Mouse (Mus musculus) MEL (cell line): ENCODE data around the gene Slfn2. TPM values are rescaled to one million over a fixed set of nuclear protein-coding genes. Genes with fewer than 3 reads are reported as not detected.

ENCODE experiments used
- DNase-seq: peaks from one replicate; pipeline ENCODE4 v3.0.0; 2011; ENCODE audit warnings: low read depth, low spot score
- H3K27ac ChIP-seq: 2 replicates; pipeline ENCODE4 v1.5.1; 2012; ENCODE audit warnings: low read depth, mild to moderate bottlenecking, control low read depth, low read length, moderate library complexity; ENCODE audit not compliant: control insufficient read depth
- H3K27me3 ChIP-seq, 2 experiments: fragments of 150-350 bp in 1 of 2; sonication (generic) in 1 of 2; 2 replicates each; pipeline ENCODE4 v1.6.1; 2012; ENCODE audit warnings: low read length in 2 of 2, mild to moderate bottlenecking in 2 of 2, improper control_type of control experiment in 1 of 2, moderate library complexity in 1 of 2; ENCODE audit not compliant: insufficient read depth in 2 of 2, control insufficient read depth in 1 of 2
- H3K36me3 ChIP-seq, 2 experiments: 2 replicates each; pipeline ENCODE4 v1.6.1; 2012 to 2014; ENCODE audit warnings: low read length in 2 of 2, improper control_type of control experiment in 1 of 2, inconsistent platforms in 1 of 2, mild to moderate bottlenecking in 1 of 2; ENCODE audit not compliant: insufficient read depth in 2 of 2, control insufficient read depth in 1 of 2
- H3K4me1 ChIP-seq, 2 experiments: fragments of 150-350 bp in 1 of 2; sonication (generic) in 1 of 2; 2 replicates each; pipeline ENCODE4 v1.6.1; 2012; ENCODE audit warnings: low read length in 2 of 2, improper control_type of control experiment in 1 of 2, mild to moderate bottlenecking in 1 of 2; ENCODE audit not compliant: insufficient read depth in 2 of 2, control insufficient read depth in 1 of 2
- H3K4me3 ChIP-seq, 2 experiments: fragments of 150-350 bp in 1 of 2; sonication (generic) in 1 of 2; 2 replicates each; pipeline ENCODE4 v1.5.1; 2012; ENCODE audit warnings: low read depth in 2 of 2, low read length in 2 of 2, mild to moderate bottlenecking in 2 of 2, moderate library complexity in 2 of 2, control low read depth in 1 of 2, improper control_type of control experiment in 1 of 2; ENCODE audit not compliant: control insufficient read depth in 1 of 2, insufficient read depth in 1 of 2
- H3K79me2 ChIP-seq: 2 replicates; pipeline ENCODE4 v1.6.1; 2012; ENCODE audit warnings: mild to moderate bottlenecking, low read length, moderate library complexity; ENCODE audit not compliant: control insufficient read depth, poor library complexity, insufficient read depth
- H3K9ac ChIP-seq: 2 replicates; pipeline ENCODE4 v1.6.1; 2012; ENCODE audit warnings: low read depth, mild to moderate bottlenecking, control low read depth, low read length, moderate library complexity; ENCODE audit not compliant: control insufficient read depth, poor library complexity, severe bottlenecking
- H3K9me3 ChIP-seq: fragments of 150-350 bp; sonication (generic); replicated peaks from 2 replicates; pipeline ENCODE4 v1.6.1; 2012; ENCODE audit warnings: mild to moderate bottlenecking, low read length, improper control_type of control experiment, moderate library complexity; ENCODE audit not compliant: insufficient read depth
- EP300 ChIP-seq, 2 experiments: IDR thresholded peaks; 2 replicates each; pipeline ENCODE4 v1.6.1; 2011; ENCODE audit warnings: improper control_type of control experiment in 2 of 2, low read length in 2 of 2, low read depth in 1 of 2, mild to moderate bottlenecking in 1 of 2
- GABPA ChIP-seq: IDR thresholded peaks from 2 replicates; pipeline ENCODE4 v1.6.1; 2012; ENCODE audit warnings: low read depth, mild to moderate bottlenecking, inconsistent platforms, low read length, improper control_type of control experiment, moderate library complexity
- JUND ChIP-seq: IDR thresholded peaks from 2 replicates; pipeline ENCODE4 v1.6.1; 2011; ENCODE audit warnings: low read depth, mild to moderate bottlenecking, improper control_type of control experiment, low read length
- KAT2A ChIP-seq: conservative IDR thresholded peaks from 2 replicates; pipeline ENCODE4 v1.6.1; 2012; ENCODE audit warnings: low read depth, low read length, improper control_type of control experiment, inconsistent platforms
- MAFK ChIP-seq: IDR thresholded peaks from 2 replicates; pipeline ENCODE4 v1.6.1; 2011; ENCODE audit warnings: low read depth, mild to moderate bottlenecking, low read length, improper control_type of control experiment, borderline replicate concordance
- POLR2AphosphoS2 ChIP-seq: IDR thresholded peaks from 2 replicates; pipeline ENCODE4 v1.6.1; 2011; ENCODE audit warnings: low read length, improper control_type of control experiment
- RAD21 ChIP-seq: IDR thresholded peaks from 2 replicates; pipeline ENCODE4 v1.6.1; 2011; ENCODE audit warnings: mild to moderate bottlenecking, low read depth, low read length, improper control_type of control experiment
- polyA plus RNA-seq, 2 experiments: library from polyadenylated mRNA; stranded (reverse) in 1 of 2; unstranded in 1 of 2; fragments of >175 nt in 1 of 2; fragments of >200 nt in 1 of 2; gene quantifications; 2 replicates each; pipeline versions ENCODE4 v1.2.1 to v1.2.4; 2012; ENCODE audit warnings: low replicate concordance in 2 of 2, low read depth in 1 of 2; ENCODE audit not compliant: insufficient read length in 2 of 2, insufficient read depth in 1 of 2, missing spikeins in 1 of 2
- total RNA-seq: library from RNA; depleted of rRNA; stranded (reverse); fragments of 300-350 nt; gene quantifications from 2 replicates; pipeline ENCODE4 v1.2.3, GENCODE M21; 2012; rRNA removed

Gene Slfn2
- total and polyA plus RNA-seq, 3 experiments, result 0.07 to 0.46 TPM; not detected in 1

- H3K36me3 ChIP-seq, result no peaks in the 10 kb centered on the region
- TF ChIP-seq MAFK (no peak), EP300 (IDR thresholded peaks at IDR 0.05; ENCODE audit: low read depth in 1 of 2, low read length in 2 of 2) (no peak), GABPA (no peak), RAD21 (no peak), KAT2A (no peak), POLR2AphosphoS2 (no peak), JUND (no peak)
- no peaks in the 10 kb centered on the region for H3K4me1 ChIP-seq
- no peak overlapping the region for H3K4me3 ChIP-seq
- no peak for DNase-seq
- peaks cover 29 to 44% of the 10 kb centered on the region in 2 experiments for H3K27me3 ChIP-seq
- no peaks in the 10 kb centered on the region for H3K9me3 ChIP-seq
- no peaks in the 10 kb centered on the region for H3K79me2 ChIP-seq
- no peak overlapping the region for H3K9ac ChIP-seq
- no peak overlapping the region for H3K27ac ChIP-seq
Observed at GRCm38 (mm10) chr11:83118056-83118455, 53.1 kb downstream of the Slfn2 start.

Other genes starting within 250 kb of the Slfn2 start
- 15.5 and 17.8 TPM in 2 replicates for gene Rffl, start 193.9 kb upstream of the Slfn2 start, total RNA-seq
- 10 to 100 TPM in 1 of 2 experiments, not detected in 1; 15.2 TPM for gene Rffl, start 193.9 kb upstream of the Slfn2 start, polyA plus RNA-seq
- 21.1 and 25.6 TPM in 2 replicates for gene Rad51d, start 174.5 kb upstream of the Slfn2 start, total RNA-seq
- 10 to 100 TPM in 1 of 2 experiments, not detected in 1; 30.0 TPM for gene Rad51d, start 174.5 kb upstream of the Slfn2 start, polyA plus RNA-seq
- 0.07 and 0.15 TPM in 2 replicates for gene Fndc8, start 173.0 kb upstream of the Slfn2 start, total RNA-seq
- gene Fndc8, start 173.0 kb upstream of the Slfn2 start, polyA plus RNA-seq, result under 1 TPM in 1 of 2 experiments, not detected in 1; 0.72 TPM
- gene Nle1, start 156.7 kb upstream of the Slfn2 start, total RNA-seq, result 79.6 and 97.3 TPM in 2 replicates
- gene Nle1, start 156.7 kb upstream of the Slfn2 start, polyA plus RNA-seq, result 100 to 1,000 TPM in 1 of 2 experiments, not detected in 1; 103 TPM
- 0.08 TPM in 1 of 2 replicates, not detected in the other for gene Unc45b, start 154.6 kb upstream of the Slfn2 start, total RNA-seq
- under 1 TPM in 1 of 2 experiments, not detected in 1; 0.29 TPM for gene Unc45b, start 154.6 kb upstream of the Slfn2 start, polyA plus RNA-seq
- gene Slfn5, start 113.8 kb upstream of the Slfn2 start, total RNA-seq, result 3.6 and 5.7 TPM in 2 replicates
- under 1 TPM in 1 of 2 experiments, not detected in 1; 0.67 TPM for gene Slfn5, start 113.8 kb upstream of the Slfn2 start, polyA plus RNA-seq
- gene Slfn9, start 73.3 kb upstream of the Slfn2 start, total RNA-seq, result 2.0 and 3.5 TPM in 2 replicates
- 1 to 10 TPM in 1 of 2 experiments, not detected in 1; 3.7 TPM for gene Slfn9, start 73.3 kb upstream of the Slfn2 start, polyA plus RNA-seq
- 9.8 and 11.9 TPM in 2 replicates for gene Slfn8, start 44.3 kb upstream of the Slfn2 start, total RNA-seq
- 10 to 100 TPM; 11.6 to 47.2 TPM for gene Slfn8, start 44.3 kb upstream of the Slfn2 start, polyA plus RNA-seq
- gene Slfn1, start 51.7 kb downstream of the Slfn2 start, total RNA-seq, result not detected in 2 replicates
- gene Slfn1, start 51.7 kb downstream of the Slfn2 start, polyA plus RNA-seq, result not detected
- gene Slfn4, start 110.1 kb downstream of the Slfn2 start, total RNA-seq, result not detected in 2 replicates
- under 1 TPM in 1 of 2 experiments, not detected in 1; 0.04 TPM for gene Slfn4, start 110.1 kb downstream of the Slfn2 start, polyA plus RNA-seq
- gene Slfn3, start 126.2 kb downstream of the Slfn2 start, total RNA-seq, result 0.10 and 0.23 TPM in 2 replicates
- gene Slfn3, start 126.2 kb downstream of the Slfn2 start, polyA plus RNA-seq, result under 1 TPM in 1 of 2 experiments, not detected in 1; 0.35 TPM
- gene Slfn14, start 221.6 kb downstream of the Slfn2 start, total RNA-seq, result 0.04 and 0.07 TPM in 2 replicates
- gene Slfn14, start 221.6 kb downstream of the Slfn2 start, polyA plus RNA-seq, result under 1 TPM in 1 of 2 experiments, not detected in 1; 0.19 TPM
- gene Ap2b1, start 233.9 kb downstream of the Slfn2 start, total RNA-seq, result 60.6 and 63.4 TPM in 2 replicates
- 100 to 1,000 TPM in 1 of 2 experiments, 10 to 100 TPM in 1; 68.9 to 165 TPM for gene Ap2b1, start 233.9 kb downstream of the Slfn2 start, polyA plus RNA-seq
- 8.2 and 8.4 TPM in 2 replicates for gene Pex12, start 237.5 kb downstream of the Slfn2 start, total RNA-seq
- gene Pex12, start 237.5 kb downstream of the Slfn2 start, polyA plus RNA-seq, result 10 to 100 TPM in 1 of 2 experiments, not detected in 1; 11.8 TPM